Mouse (Mus musculus) stomach, postnatal 0 days (tissue): ENCODE data around the gene Prdm16.

Experiments
- CTCF ChIP-seq: IDR thresholded peaks from 2 replicates; pipeline ENCODE4 v1.5.1; 2016; ENCODE audit warnings: antibody characterized with exemption, low read depth, mild to moderate bottlenecking, moderate library complexity
- EP300 ChIP-seq: optimal IDR thresholded peaks from 2 replicates; pipeline ENCODE3; 2016; ENCODE audit warnings: antibody characterized with exemption

- TF ChIP-seq CTCF (no peak), EP300 (no peak)
Measured at GRCm38 (mm10) chr4:154419766-154420165, 216.9 kb downstream of the Prdm16 start.
